Mouse (Mus musculus) kidney, adult 2 months (tissue): ENCODE results near the gene Elk4.

Experiments used
- CTCF ChIP-seq: fragments of 200-500 bp; conservative IDR thresholded peaks from 2 replicates; pipeline ENCODE4 v1.5.1; 2011; ENCODE audit warnings: low read depth, mild to moderate bottlenecking, control low read depth, low read length, moderate library complexity, mixed read lengths; ENCODE audit not compliant: insufficient read depth, insufficient read length
- POLR2A ChIP-seq: fragments of 200-500 bp; IDR thresholded peaks from one replicate; pipeline ENCODE4 v1.6.1; 2011; ENCODE audit warnings: low read depth, low read length, control low read depth

DNA sequence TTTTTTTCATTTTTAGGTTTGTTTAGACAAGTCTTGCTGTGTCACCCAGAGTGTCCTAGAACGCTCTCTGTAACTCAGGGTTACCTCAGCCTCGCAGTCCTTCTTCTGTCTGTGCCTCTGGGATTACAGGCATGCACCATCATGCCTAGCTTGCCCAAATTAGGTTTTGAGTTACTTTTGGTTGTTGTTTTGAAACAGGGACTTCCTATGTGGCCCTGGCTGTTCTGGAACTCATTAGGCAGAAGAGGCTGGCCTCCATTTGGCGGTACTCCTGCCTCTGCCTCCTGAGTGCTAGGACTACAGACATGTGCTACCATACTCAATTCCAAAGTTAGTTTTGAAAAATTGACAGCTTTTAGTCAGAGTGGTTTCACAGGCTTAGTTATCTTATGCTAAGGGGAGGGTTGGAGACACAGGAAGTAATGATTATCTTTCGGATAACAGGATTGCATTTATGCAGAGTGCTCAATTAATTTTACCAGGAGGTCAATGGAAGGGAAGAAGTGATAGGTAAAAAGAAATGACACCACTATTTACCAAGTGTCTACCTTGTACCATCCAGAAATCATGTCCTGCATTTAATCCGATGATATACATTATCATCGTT lies 2.7 kb upstream of the Elk4 start:
- TF ChIP-seq CTCF (no peak), POLR2A (no peak)
